Mouse (Mus musculus) limb, embryonic 11.5 days (tissue): ENCODE results near the gene Cfdp1. TPM values are rescaled to one million over a fixed set of nuclear protein-coding genes. Genes with fewer than 3 reads are reported as not detected.

ENCODE experiments used
- ATAC-seq: fragments of 200-750 bp; cut with Nextera tagmentation; 2 replicates; pipeline ENCODE4 v1.8.0; 2017; ENCODE audit warnings: low read depth; ENCODE audit not compliant: insufficient number of reproducible peaks, low FRiP score, low TSS enrichment
- DNase-seq: peaks from one replicate; pipeline ENCODE4 v3.0.0-alpha.2; 2015; ENCODE audit warnings: low spot score
- H3K27ac ChIP-seq: fragments of 300-500 bp; sonication (generic); replicated peaks from 2 replicates; pipeline ENCODE4 v1.5.1; 2014; ENCODE audit warnings: low read depth, mild to moderate bottlenecking, low read length
- H3K27me3 ChIP-seq: fragments of 300-500 bp; sonication (generic); 2 replicates; pipeline ENCODE4 v1.6.1; 2014; ENCODE audit warnings: mild to moderate bottlenecking, low read length, mixed read lengths; ENCODE audit not compliant: control insufficient read depth, insufficient read depth
- H3K36me3 ChIP-seq: fragments of 300-500 bp; sonication (generic); 2 replicates; pipeline ENCODE4 v1.6.1; 2014; ENCODE audit warnings: mild to moderate bottlenecking, low read length, moderate library complexity, mixed read lengths; ENCODE audit not compliant: control insufficient read depth, insufficient read depth
- H3K4me1 ChIP-seq: fragments of 300-500 bp; sonication (generic); 2 replicates; pipeline ENCODE4 v1.6.1; 2014; ENCODE audit warnings: low read length, mixed read lengths; ENCODE audit not compliant: control insufficient read depth, insufficient read depth
- H3K4me2 ChIP-seq: fragments of 300-500 bp; sonication (generic); 2 replicates; pipeline ENCODE4 v1.6.1; 2014; ENCODE audit warnings: low read depth, mild to moderate bottlenecking, moderate library complexity; ENCODE audit not compliant: severe bottlenecking
- H3K4me3 ChIP-seq: fragments of 300-500 bp; sonication (generic); 2 replicates; pipeline ENCODE4 v1.5.1; 2014; ENCODE audit warnings: low read depth, low read length
- H3K9ac ChIP-seq: fragments of 300-500 bp; sonication (generic); 2 replicates; pipeline ENCODE4 v1.6.1; 2014; ENCODE audit warnings: mild to moderate bottlenecking, low read length
- H3K9me3 ChIP-seq: fragments of 300-500 bp; sonication (generic); 2 replicates; pipeline ENCODE4 v1.6.1; 2016; ENCODE audit warnings: low read length; ENCODE audit not compliant: control insufficient read depth
- WGBS: fragments of 180-500 bp; shearing (Covaris S2); extraction: QIAGEN DNeasy Blood & Tissue Kit; methylation state at CpG from one replicate; pipeline ENCODE4 v1.1.7; 2014; 5-methylcytosine and 5-hydroxymethylcytosine counted together
- polyA plus RNA-seq: library from polyadenylated mRNA; unstranded; fragments of >200 nt; fragmentation: Nextera tagmentation; extraction: Ambion mirVana; gene quantifications from 2 replicates; pipeline ENCODE4 v1.2.1, GENCODE M21; 2014

Gene Cfdp1
- polyA plus RNA-seq, 1 experiment from 2014 or later = 268 TPM

GRCm38 (mm10) chr8:111834011-111834410 lies 20.1 kb downstream of the Cfdp1 start:
- DNase-seq (no peak), ATAC-seq (no peak)
- no peaks in the 10 kb centered on the region for H3K9me3 ChIP-seq
- peaks cover 9% of the 10 kb centered on the region; the same call in 1 of the 2 replicates for H3K36me3 ChIP-seq
- no peak overlapping the region for H3K27ac ChIP-seq
- WGBS = 72% methylated on average over 6 of the region's 6 CpGs
- H3K4me1 ChIP-seq = no peaks in the 10 kb centered on the region
- H3K27me3 ChIP-seq = no peaks in the 10 kb centered on the region
- no peak overlapping the region for H3K4me2 ChIP-seq
- no peak overlapping the region for H3K9ac ChIP-seq
- H3K4me3 ChIP-seq = no peak overlapping the region

DNA sequence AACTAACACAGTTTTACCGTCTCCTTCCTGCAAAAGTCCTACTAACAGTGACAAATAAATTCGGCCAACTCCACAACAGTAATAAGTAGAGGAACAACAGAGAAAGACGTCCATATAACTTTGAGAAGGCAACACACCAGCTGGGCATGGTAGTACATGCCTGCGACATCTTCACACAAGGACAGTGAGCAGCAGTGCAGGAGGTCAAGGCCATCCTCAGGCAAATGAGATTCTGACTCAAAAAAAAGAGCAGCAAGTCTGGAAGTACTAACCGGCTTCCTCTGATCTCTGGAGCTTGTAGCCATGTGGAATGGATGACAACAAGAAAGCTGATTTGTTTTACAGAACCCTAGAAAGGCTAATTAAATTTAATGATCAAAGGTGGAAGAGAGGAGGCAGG lies 21.1 kb downstream of the Cfdp1 start:
- no peaks in the 10 kb centered on the region for H3K27me3 ChIP-seq
- H3K9me3 ChIP-seq = no peaks in the 10 kb centered on the region
- no peak overlapping the region for H3K27ac ChIP-seq
- ATAC-seq (no peak), DNase-seq (no peak)
- peaks cover 5% of the 10 kb centered on the region; the same call in 1 of the 2 replicates for H3K36me3 ChIP-seq
- H3K4me3 ChIP-seq = no peak overlapping the region
- 52% methylated on average over 5 of the region's 5 CpGs for WGBS
- no peak overlapping the region for H3K4me2 ChIP-seq
- H3K9ac ChIP-seq = no peak overlapping the region
- H3K4me1 ChIP-seq = no peaks in the 10 kb centered on the region

GRCm38 (mm10) chr8:111831996-111832395 lies 22.1 kb downstream of the Cfdp1 start:
- Histone ChIP-seq H3K27ac (no peak overlapping the region), H3K4me2 (no peak overlapping the region), H3K4me1 (no peaks in the 10 kb centered on the region), H3K4me3 (no peak overlapping the region), H3K27me3 (no peaks in the 10 kb centered on the region), H3K9ac (no peak overlapping the region), H3K36me3 (peaks cover 5% of the 10 kb centered on the region; the same call in 1 of the 2 replicates), H3K9me3 (no peaks in the 10 kb centered on the region)
- DNase-seq = no peak
- ATAC-seq = no peak
- 84% methylated on average over 4 of the region's 4 CpGs for WGBS

- Histone ChIP-seq H3K27ac (no peak overlapping the region), H3K4me3 (no peak overlapping the region), H3K27me3 (no peaks in the 10 kb centered on the region), H3K36me3 (peaks cover 9% of the 10 kb centered on the region; the same call in 1 of the 2 replicates), H3K4me2 (no peak overlapping the region), H3K9ac (no peak overlapping the region), H3K4me1 (no peaks in the 10 kb centered on the region), H3K9me3 (no peaks in the 10 kb centered on the region)
- DNase-seq (no peak), ATAC-seq (no peak)
- WGBS = 80% methylated on average over 6 of the region's 6 CpGs
These were observed 25.5 kb downstream of the Cfdp1 start for GRCm38 (mm10) chr8:111828595-111828994.

GRCm38 (mm10) chr8:111825219-111825618 lies 28.9 kb downstream of the Cfdp1 start:
- Histone ChIP-seq H3K27ac (no peak overlapping the region), H3K9ac (no peak overlapping the region), H3K4me2 (no peak overlapping the region), H3K4me1 (no peaks in the 10 kb centered on the region), H3K4me3 (no peak overlapping the region), H3K9me3 (no peaks in the 10 kb centered on the region), H3K27me3 (no peaks in the 10 kb centered on the region), H3K36me3 (peaks cover 11% of the 10 kb centered on the region)
- DNase-seq (no peak), ATAC-seq (no peak)
- WGBS = 86% methylated on average over 6 of the region's 6 CpGs

DNA sequence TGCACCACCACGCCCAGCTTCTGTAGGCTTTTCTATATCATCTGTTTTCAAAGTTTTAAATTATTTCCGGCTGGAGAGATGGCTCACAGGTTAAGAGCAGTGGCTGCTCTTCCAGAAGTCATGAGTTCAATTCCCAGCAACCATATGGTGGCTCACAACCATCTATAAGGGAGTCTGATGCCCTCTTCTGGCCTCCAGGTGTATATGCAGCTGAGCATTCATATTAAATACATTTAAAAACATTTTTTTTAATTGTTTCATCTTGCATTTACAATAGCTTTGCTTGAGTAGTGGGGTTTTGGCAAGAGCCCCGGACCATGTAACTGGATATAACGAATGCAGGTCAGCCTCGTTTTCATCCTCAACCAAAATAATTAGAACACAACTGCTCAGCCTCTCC lies 29.8 kb downstream of the Cfdp1 start:
- Histone ChIP-seq H3K4me3 (no peak overlapping the region), H3K9me3 (no peaks in the 10 kb centered on the region), H3K9ac (no peak overlapping the region), H3K27me3 (no peaks in the 10 kb centered on the region), H3K4me1 (no peaks in the 10 kb centered on the region), H3K27ac (no peak overlapping the region), H3K4me2 (no peak overlapping the region), H3K36me3 (peaks cover 13% of the 10 kb centered on the region)
- ATAC-seq (no peak), DNase-seq (no peak)
- 95% methylated on average over 5 of the region's 5 CpGs for WGBS

DNA sequence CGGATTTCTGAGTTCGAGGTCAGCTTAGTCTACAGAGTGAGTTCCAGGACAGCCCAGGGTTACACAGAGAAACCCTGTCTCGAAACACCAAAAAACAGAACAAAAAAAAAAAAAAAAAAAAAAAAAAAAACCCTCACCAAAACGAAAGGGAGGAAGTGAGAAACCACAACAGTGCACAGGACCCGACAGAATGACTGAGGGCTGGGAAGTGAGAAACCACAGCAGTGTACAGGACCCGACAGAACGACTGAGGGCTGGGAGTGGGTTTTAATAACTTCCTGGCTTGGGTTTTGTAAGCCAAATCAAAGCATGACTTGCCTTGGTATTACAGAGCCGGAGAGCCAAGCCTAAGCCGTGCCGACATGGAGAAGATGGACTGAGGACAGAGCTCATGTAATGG lies 32.9 kb downstream of the Cfdp1 start:
- DNase-seq (no peak), ATAC-seq (no peak)
- Histone ChIP-seq H3K4me3 (no peak overlapping the region), H3K9me3 (no peaks in the 10 kb centered on the region), H3K36me3 (peaks cover 10% of the 10 kb centered on the region), H3K27ac (no peak overlapping the region), H3K27me3 (no peaks in the 10 kb centered on the region), H3K4me1 (no peaks in the 10 kb centered on the region), H3K9ac (no peak overlapping the region), H3K4me2 (no peak overlapping the region)
- 89% methylated on average over 10 of the region's 10 CpGs for WGBS

GRCm38 (mm10) chr8:111820691-111821090 lies 33.4 kb downstream of the Cfdp1 start:
- Histone ChIP-seq H3K4me3 (no peak overlapping the region), H3K9me3 (no peaks in the 10 kb centered on the region), H3K36me3 (peaks cover 10% of the 10 kb centered on the region), H3K4me1 (no peaks in the 10 kb centered on the region), H3K9ac (no peak overlapping the region), H3K27me3 (no peaks in the 10 kb centered on the region), H3K4me2 (no peak overlapping the region), H3K27ac (no peak overlapping the region)
- 84% methylated on average over 4 of the region's 4 CpGs for WGBS
- ATAC-seq = no peak
- no peak for DNase-seq

- Histone ChIP-seq H3K27ac (no peak overlapping the region), H3K4me2 (no peak overlapping the region), H3K36me3 (peaks cover 8% of the 10 kb centered on the region), H3K27me3 (no peaks in the 10 kb centered on the region), H3K9me3 (no peaks in the 10 kb centered on the region), H3K9ac (no peak overlapping the region), H3K4me1 (no peaks in the 10 kb centered on the region), H3K4me3 (no peak overlapping the region)
- 92% methylated on average over 12 of the region's 12 CpGs for WGBS
- ATAC-seq (no peak), DNase-seq (no peak)
These were observed 34.1 kb downstream of the Cfdp1 start for GRCm38 (mm10) chr8:111820018-111820417.
